Mouse (Mus musculus) layer of hippocampus, adult 9-10 months (tissue): ENCODE data around the gene Npcd.

Experiments
- DNase-seq: peaks from one replicate; pipeline ENCODE4 v3.0.0; 2022; ENCODE audit warnings: low spot score

Npcd gene

GRCm38 (mm10) chr15:79766586-79767071 is 67.4 kb downstream of the Npcd start:
- no peak for DNase-seq

GRCm38 (mm10) chr15:79766168-79766567 is 67.9 kb downstream of the Npcd start:
- no peak for DNase-seq

GRCm38 (mm10) chr15:79765361-79765760 is 68.7 kb downstream of the Npcd start:
- DNase-seq: no peak

- peak; percentile 48 for DNase-seq
Measured at GRCm38 (mm10) chr15:79764539-79765267, 69.3 kb downstream of the Npcd start.

- DNase-seq: no peak
Measured at GRCm38 (mm10) chr15:79763601-79764246, 70.3 kb downstream of the Npcd start.

- DNase-seq: no peak
Measured at GRCm38 (mm10) chr15:79763001-79763400, 71.0 kb downstream of the Npcd start.

- no peak for DNase-seq
Measured at GRCm38 (mm10) chr15:79760956-79761355, 73.1 kb downstream of the Npcd start.

- DNase-seq: no peak
Measured at GRCm38 (mm10) chr15:79757118-79757517, 76.9 kb downstream of the Npcd start.

- DNase-seq: no peak
Measured at GRCm38 (mm10) chr15:79755977-79756625, 77.9 kb downstream of the Npcd start.

- DNase-seq: no peak
Measured at GRCm38 (mm10) chr15:79755176-79755575, 78.9 kb downstream of the Npcd start.

- no peak for DNase-seq
Measured at GRCm38 (mm10) chr15:79753873-79754272, 80.2 kb downstream of the Npcd start.

GRCm38 (mm10) chr15:79753420-79753752 is 80.7 kb downstream of the Npcd start:
- DNase-seq: no peak

- peak; percentile 55 for DNase-seq
Measured at GRCm38 (mm10) chr15:79752742-79753419, 81.2 kb downstream of the Npcd start.

- DNase-seq: no peak
Measured at GRCm38 (mm10) chr15:79751772-79752171, 82.3 kb downstream of the Npcd start.

GRCm38 (mm10) chr15:79750266-79750665 is 83.8 kb downstream of the Npcd start:
- DNase-seq: no peak

- no peak for DNase-seq
Measured at GRCm38 (mm10) chr15:79749162-79749561, 84.9 kb downstream of the Npcd start.

- no peak for DNase-seq
Measured at GRCm38 (mm10) chr15:79747998-79748397, 86.0 kb downstream of the Npcd start.

- DNase-seq: no peak
Measured at GRCm38 (mm10) chr15:79745883-79746282, 88.2 kb downstream of the Npcd start.

GRCm38 (mm10) chr15:79745312-79745711 is 88.7 kb downstream of the Npcd start:
- DNase-seq: no peak

- DNase-seq: no peak
Measured at GRCm38 (mm10) chr15:79744742-79745141, 89.3 kb downstream of the Npcd start.

GRCm38 (mm10) chr15:79744001-79744400 is 90.0 kb downstream of the Npcd start:
- no peak for DNase-seq

GRCm38 (mm10) chr15:79742706-79743023 is 91.4 kb downstream of the Npcd start:
- DNase-seq: no peak
